Mouse (Mus musculus) G1E (cell line): ENCODE data around the gene Cdkn1b.

Experiments
- CTCF ChIP-seq: IDR thresholded peaks from 2 replicates; pipeline ENCODE4 v1.5.1; 2012; ENCODE audit warnings: low read depth, low read length, inconsistent platforms, mixed read lengths
- GATA1 ChIP-seq: IDR thresholded peaks from 2 replicates; pipeline ENCODE4 v1.6.1; 2012; ENCODE audit warnings: borderline replicate concordance, low read length, inconsistent platforms, mixed read lengths
- GATA2 ChIP-seq: IDR thresholded peaks from 2 replicates; pipeline ENCODE4 v1.6.1; 2012; ENCODE audit warnings: low read depth, low read length, inconsistent platforms, borderline replicate concordance
- POLR2AphosphoS5 ChIP-seq: IDR thresholded peaks from 2 replicates; pipeline ENCODE4 v1.6.1; 2012; ENCODE audit warnings: low read depth, low read length, inconsistent platforms; ENCODE audit not compliant: insufficient replicate concordance

DNA sequence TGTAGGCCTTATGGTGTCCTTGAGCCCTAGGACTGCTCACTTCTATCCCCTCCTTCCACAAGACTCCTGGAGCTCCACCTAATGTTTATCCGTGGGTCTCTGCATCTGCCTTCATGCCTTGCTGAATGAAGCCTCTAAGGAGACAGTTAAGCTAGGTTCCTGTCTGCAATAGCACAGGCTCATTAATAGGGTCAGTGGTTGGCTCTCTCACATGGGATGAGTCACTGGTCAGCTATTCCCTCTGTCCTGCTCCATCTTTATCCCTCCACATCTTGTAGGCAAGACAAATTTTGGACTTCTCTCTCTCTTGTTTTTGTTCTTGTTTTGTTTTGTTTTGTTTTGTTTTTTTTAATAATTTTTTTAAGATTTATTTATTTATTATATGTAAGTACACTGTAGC lies 14.4 kb upstream of the Cdkn1b start:
- no peak for TF ChIP-seq CTCF
- no peak for TF ChIP-seq GATA2
- no peak for TF ChIP-seq GATA1
- no peak for TF ChIP-seq POLR2AphosphoS5
